Mouse (Mus musculus) frontal cortex, postnatal 36 days (tissue): ENCODE results near the gene Lcat.

Experiments used
- DNase-seq, 2 experiments: peaks; one replicate each; pipeline ENCODE4 v3.0.0; 2022; ENCODE audit warnings: low spot score in 2 of 2

Lcat gene

GRCm38 (mm10) chr8:105949350-105949749 lies 6.2 kb upstream of the Lcat start:
- peak in 1 of 2 experiments; percentile 57 for DNase-seq

GRCm38 (mm10) chr8:105942542-105942941 lies 640 bp downstream of the Lcat start:
- no peak for DNase-seq

DNA sequence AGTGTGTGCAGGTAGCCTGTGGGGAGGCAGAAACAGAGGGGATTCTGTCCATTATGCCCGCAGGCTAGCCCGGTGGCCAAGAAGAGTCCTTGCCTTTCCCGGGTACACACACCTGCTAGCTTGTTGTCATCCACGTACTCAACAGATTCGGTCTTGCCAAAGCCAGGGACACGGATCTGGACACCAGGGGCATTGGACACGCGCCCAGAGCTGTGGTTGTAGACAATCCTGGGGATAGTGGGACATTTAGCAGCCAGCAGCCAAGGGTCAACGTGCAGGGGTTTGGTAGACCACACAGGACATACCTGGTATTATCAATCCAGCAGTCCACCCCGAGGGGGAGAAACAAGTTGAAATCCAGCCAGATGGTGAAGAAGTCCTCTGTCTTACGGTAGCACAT lies 1.2 kb downstream of the Lcat start:
- no peak for DNase-seq

DNA sequence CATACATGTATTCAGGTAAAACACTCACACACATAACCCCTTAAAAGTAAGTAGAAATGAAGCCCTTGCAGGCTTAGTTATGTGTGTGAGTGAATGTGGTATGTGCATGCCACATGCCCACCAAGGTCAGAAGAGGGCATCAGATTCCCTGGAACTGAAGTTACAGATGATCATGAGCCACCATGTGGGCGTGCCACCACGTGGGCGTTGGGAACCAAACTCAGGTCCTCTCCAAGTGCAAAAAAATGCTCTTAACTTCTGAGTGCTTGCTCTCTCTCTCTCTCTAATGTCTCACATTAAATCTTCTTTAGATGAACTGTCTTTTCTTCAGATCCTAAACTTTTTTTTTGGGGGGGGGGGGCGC lies 4.9 kb downstream of the Lcat start, which contains the start of gene Psmb10:
Gene Psmb10, minus strand, starts transcription at position 139 of the 364 bp plus-strand sequence.
- no peak for DNase-seq

GRCm38 (mm10) chr8:105937496-105938305 lies 5.5 kb downstream of the Lcat start:
- peak; percentile 54 to 60 for DNase-seq

DNA sequence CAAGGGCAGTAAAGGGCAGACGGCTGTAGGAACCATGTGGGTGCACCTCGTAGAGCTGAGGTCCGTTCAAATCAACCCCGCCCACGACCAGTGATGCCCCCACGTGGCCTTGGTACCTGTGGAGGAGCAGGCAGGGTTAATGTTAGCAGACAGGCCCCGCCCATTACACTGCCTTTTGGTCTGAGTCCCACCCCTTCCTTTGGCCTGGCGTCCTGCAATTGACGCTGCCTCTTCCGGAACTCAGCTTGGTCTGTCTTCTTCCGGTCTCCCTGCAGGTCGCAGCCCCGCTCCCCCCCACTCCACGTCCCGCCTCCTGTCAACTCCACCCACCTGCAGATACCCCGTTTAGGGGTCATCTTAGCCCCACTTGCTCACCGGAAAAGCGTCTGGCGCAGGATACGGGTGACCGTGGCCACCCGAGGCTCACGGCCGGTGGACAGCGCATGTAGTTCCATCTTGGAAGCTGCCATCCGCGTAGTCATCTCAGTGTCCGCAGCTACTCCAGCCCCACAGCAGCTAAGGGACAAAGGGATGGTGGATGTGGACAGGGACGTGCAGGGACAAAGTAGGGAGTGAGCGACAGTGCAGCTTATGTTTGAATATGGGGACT lies 6.2 kb downstream of the Lcat start:
- DNase-seq: peak; percentile 87

- DNase-seq: no peak
Observed at GRCm38 (mm10) chr8:105935863-105936603, 7.1 kb downstream of the Lcat start.

- DNase-seq: no peak
Observed at GRCm38 (mm10) chr8:105935105-105935504, 8.1 kb downstream of the Lcat start.

GRCm38 (mm10) chr8:105933762-105934161 lies 9.4 kb downstream of the Lcat start, which contains the start of gene Ctrl:
TSS of gene Ctrl (minus strand) at chr8:105933862.
- no peak for DNase-seq

GRCm38 (mm10) chr8:105932525-105932924 lies 10.7 kb downstream of the Lcat start:
- no peak for DNase-seq

GRCm38 (mm10) chr8:105931271-105931670 lies 11.9 kb downstream of the Lcat start:
- peak; percentile 65 to 76 for DNase-seq

DNA sequence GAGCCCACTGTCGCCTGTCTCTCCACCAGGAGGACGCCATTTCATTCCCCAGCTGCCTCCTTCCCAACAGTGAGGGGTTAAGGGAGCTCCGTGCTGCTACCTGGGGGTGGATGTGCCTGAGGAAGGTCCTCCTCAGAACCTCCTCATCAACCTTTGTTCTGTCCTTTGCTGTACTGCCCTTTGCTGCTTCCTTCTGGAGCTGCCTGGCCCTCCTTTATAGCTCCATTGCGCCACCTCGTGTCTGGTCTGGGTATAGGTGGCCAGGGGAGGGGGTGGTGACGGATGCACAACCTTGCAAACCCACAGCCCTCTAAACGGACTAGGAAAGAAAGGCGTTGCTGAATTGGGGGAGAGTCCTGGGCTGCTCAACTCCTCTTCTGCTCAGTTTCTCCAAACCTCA lies 12.6 kb downstream of the Lcat start:
- DNase-seq: peak; percentile 85 to 88

GRCm38 (mm10) chr8:105925123-105925522 lies 18.1 kb downstream of the Lcat start:
- DNase-seq: peak in 1 of 2 experiments; percentile 49

DNA sequence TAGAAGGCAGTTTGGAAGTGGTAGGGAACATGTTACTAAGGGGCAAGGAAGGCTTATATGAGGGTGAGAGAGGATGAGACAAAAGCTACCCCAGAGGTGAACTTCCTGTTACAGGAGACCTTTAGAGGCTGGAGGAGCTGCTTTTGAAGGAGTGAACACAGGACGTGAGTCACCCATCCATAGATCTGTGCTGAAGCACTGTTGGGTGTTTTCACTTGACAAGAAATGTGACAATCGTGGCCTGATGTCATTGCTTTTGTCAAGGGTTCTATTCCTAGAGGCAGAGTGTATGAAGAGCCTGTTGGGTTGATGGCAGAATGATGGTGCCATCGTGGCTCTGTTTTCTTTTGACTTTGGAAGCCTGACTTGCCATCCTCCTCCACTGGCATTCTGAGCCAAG lies 23.8 kb downstream of the Lcat start:
- DNase-seq: no peak

DNA sequence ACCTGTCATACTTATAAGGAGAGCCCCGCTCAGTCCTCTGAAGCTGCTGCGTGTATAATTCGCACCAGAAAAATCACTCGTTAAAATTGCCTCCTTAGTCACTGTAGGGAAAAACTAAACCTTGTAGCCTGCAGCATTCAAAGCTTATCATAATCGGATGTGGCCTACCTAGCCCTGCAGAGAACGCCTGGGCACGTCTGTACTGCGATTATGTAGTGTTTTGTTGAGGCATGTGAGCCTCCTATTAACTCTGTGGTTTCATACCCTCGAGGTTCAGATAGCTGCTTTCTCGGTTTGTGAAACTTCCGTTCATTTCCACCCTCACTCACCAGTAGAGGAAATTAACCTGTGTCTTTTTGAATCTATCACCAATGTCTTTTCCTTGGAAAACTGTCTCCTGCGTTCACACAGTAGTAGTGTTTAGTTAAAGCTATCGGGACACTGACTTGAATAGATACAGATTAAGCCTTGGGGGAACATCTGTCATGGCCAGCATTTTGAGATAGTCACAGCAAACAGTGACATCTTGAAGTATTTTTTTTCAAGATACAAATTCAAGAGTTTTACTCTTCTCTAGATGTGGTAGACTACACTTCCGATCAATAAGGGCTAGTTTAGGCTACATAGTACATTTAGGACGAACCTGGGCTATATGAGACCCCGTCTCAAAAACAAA lies 42.1 kb downstream of the Lcat start:
- DNase-seq: no peak

- DNase-seq: peak; percentile 92 to 93
Observed at GRCm38 (mm10) chr8:105900180-105900940, 42.8 kb downstream of the Lcat start, which contains the start of gene Pskh1. TSS of gene Pskh1 (plus strand) at chr8:105900441.

GRCm38 (mm10) chr8:105897801-105898480 lies 45.2 kb downstream of the Lcat start:
- DNase-seq: no peak

DNA sequence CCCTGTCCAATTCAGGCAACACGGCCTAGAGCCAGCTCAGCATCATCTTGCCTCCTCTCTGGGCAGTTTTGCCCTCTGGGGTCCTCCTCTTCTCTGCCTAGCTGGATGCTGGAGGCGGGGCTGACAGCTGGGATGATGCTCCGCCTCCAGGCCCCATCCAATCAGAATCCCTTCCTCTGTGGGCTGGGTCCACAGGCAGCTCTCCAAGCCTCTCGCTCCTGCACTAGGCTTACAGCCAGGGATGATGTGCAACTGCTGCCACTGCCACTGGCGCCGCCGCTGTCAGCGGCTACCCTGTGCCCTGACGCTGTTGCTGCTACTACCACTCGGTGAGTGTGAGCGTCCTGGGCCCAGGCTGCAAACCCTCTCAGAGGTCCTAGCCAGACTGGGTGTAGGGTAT lies 49.8 kb downstream of the Lcat start, which contains the start of gene Nrn1l:
Gene Nrn1l, plus strand, starts transcription at position 229 of the 400 bp plus-strand sequence.
- peak; percentile 79 to 87 for DNase-seq

DNA sequence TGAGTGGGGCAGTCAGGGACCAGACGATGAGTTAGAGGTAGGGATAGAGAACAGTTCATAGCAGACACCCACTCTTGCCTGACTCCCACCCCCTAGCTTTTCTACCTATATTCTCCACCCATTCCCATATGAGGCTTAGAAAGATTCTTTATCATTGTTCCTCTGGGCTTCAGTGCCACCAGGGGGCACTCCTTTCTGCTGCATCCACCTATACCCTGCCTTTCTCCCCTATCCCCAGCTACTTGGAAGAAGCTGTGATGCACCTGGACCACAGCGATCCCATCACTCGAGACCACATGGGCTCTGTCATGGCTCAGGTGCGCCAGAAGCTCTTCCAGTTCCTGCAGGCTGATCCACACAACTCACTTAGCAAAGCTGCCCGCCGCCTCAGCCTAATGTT lies 50.8 kb downstream of the Lcat start:
- DNase-seq: peak in 1 of 2 experiments; percentile 26

DNA sequence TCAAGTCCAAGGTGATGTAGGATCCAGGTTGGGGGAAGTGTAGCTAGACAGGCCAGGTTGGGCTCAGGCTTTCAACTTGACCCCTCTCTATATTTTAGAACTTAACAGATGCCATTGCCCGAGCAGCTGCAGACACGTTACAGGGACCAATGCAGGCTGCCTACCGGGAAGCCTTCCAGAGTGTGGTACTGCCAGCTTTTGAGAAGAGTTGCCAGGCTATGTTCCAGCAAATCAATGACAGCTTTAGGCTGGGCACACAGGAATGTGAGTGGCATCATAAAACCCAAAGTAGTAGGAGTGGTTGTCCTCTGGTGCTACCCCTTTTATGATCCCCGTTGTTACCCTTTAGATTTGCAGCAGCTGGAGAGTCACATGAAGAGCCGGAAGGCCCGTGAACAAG lies 52.3 kb downstream of the Lcat start:
- peak; percentile 39 to 66 for DNase-seq
